Mouse (Mus musculus): Measurements from ENCODE around the gene Gm21119.
"Not testable (repeated sequence)": the region's sequence is repeated elsewhere in the genome, so short reads cannot be mapped to it uniquely, and the experiment has no call there.

Gene Gm21119

GRCm38 (mm10) chr8:20614619-20615018 is at the start of gene Gm21119:
Gene Gm21119 (plus strand): TSS chr8:20614919.
- not testable (repeated sequence) for DNase-seq (ENCODE audit: low spot score in 2 of 2)

GRCm38 (mm10) chr8:20566753-20567152 is 48.0 kb upstream of the Gm21119 start:
- not testable (repeated sequence) for DNase-seq (ENCODE audit: low spot score in 2 of 2)

GRCm38 (mm10) chr8:20581081-20581480 is 33.6 kb upstream of the Gm21119 start:
- DNase-seq (ENCODE audit: low spot score in 2 of 2), result not testable (repeated sequence)

- not testable (repeated sequence) for DNase-seq (ENCODE audit: low spot score in 2 of 2)
Observed at GRCm38 (mm10) chr8:20582772-20583171, 31.9 kb upstream of the Gm21119 start.

GRCm38 (mm10) chr8:20588268-20589177 is 26.2 kb upstream of the Gm21119 start:
- not testable (repeated sequence) for DNase-seq (ENCODE audit: low spot score in 2 of 2)

- not testable (repeated sequence) for DNase-seq (ENCODE audit: low spot score in 2 of 2)
Observed at GRCm38 (mm10) chr8:20589178-20589539, 25.6 kb upstream of the Gm21119 start.

GRCm38 (mm10) chr8:20590117-20590997 is 24.4 kb upstream of the Gm21119 start:
- DNase-seq (ENCODE audit: low spot score in 2 of 2), result peak in 1 of 2 experiments; percentile 70

- not testable (repeated sequence) for DNase-seq (ENCODE audit: low spot score in 2 of 2)
Observed at GRCm38 (mm10) chr8:20591002-20591401, 23.7 kb upstream of the Gm21119 start.

- DNase-seq (ENCODE audit: low spot score in 2 of 2), result not testable (repeated sequence)
Observed at GRCm38 (mm10) chr8:20592732-20593272, 21.9 kb upstream of the Gm21119 start.

- DNase-seq (ENCODE audit: low spot score in 2 of 2), result peak; percentile 57 to 68
Observed at GRCm38 (mm10) chr8:20593841-20594240, 20.9 kb upstream of the Gm21119 start.

- not testable (repeated sequence) for DNase-seq (ENCODE audit: low spot score in 2 of 2)
Observed at GRCm38 (mm10) chr8:20596081-20596841, 18.5 kb upstream of the Gm21119 start.

GRCm38 (mm10) chr8:20596842-20597708 is 17.6 kb upstream of the Gm21119 start:
- peak; percentile 65 for DNase-seq (ENCODE audit: low spot score in 2 of 2)

GRCm38 (mm10) chr8:20598300-20599170 is 16.2 kb upstream of the Gm21119 start:
- DNase-seq (ENCODE audit: low spot score in 2 of 2), result not testable (repeated sequence)

- not testable (repeated sequence) for DNase-seq (ENCODE audit: low spot score in 2 of 2)
Observed at GRCm38 (mm10) chr8:20599350-20599749, 15.4 kb upstream of the Gm21119 start.

- DNase-seq (ENCODE audit: low spot score in 2 of 2), result not testable (repeated sequence)
Observed at GRCm38 (mm10) chr8:20610856-20611255, 3.9 kb upstream of the Gm21119 start.

- not testable (repeated sequence) for DNase-seq (ENCODE audit: low spot score in 2 of 2)
Observed at GRCm38 (mm10) chr8:20612721-20613120, 2.0 kb upstream of the Gm21119 start.

GRCm38 (mm10) chr8:20630766-20631165 is 16.0 kb downstream of the Gm21119 start:
- DNase-seq (ENCODE audit: low spot score in 2 of 2), result not testable (repeated sequence)

- not testable (repeated sequence) for DNase-seq (ENCODE audit: low spot score in 2 of 2)
Observed at GRCm38 (mm10) chr8:20637931-20638330, 23.2 kb downstream of the Gm21119 start.

- DNase-seq (ENCODE audit: low spot score in 2 of 2), result not testable (repeated sequence)
Observed at GRCm38 (mm10) chr8:20643536-20643935, 28.8 kb downstream of the Gm21119 start.
